Mouse (Mus musculus): ENCODE data around the gene Psg16.
"Not testable (repeated sequence)": the region's sequence is repeated elsewhere in the genome, so short reads cannot be mapped to it uniquely, and the experiment has no call there.

Psg16 gene

DNA sequence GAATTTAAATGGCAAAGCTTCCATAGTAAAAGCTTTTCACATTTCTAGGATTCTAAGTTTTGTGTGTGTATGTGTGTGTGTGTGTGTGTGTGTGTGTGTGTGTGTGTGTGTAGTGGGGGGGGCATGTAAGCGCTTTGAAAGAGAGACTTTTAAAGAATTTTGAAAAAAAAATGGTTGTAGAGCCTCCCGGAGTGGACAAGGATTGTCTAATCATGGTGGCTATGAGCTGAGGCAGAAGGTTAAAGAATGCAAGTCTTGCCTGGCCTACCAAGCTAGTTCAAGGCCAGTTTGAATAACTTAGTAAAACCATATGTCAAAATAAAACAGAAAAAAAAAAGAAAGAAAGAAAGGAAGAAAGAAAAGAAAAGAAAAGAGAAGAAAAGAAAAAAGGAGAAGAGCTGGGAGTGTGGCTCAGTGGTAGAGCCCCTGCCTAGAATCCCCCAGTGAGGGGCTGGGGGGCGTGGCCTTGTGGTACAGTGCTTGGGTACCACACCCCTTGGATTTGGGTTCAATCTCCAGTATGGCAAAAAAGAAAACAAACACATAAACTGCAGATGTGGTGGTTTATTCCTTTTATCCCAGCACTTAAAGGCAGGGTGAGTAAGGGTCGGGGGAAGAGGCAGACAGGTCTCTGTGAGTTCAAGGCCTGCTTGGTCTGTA is 18.4 kb upstream of the Psg16 start:
- no peak for DNase-seq (ENCODE audit: low read depth in 1 of 2, low spot score in 2 of 2)

DNA sequence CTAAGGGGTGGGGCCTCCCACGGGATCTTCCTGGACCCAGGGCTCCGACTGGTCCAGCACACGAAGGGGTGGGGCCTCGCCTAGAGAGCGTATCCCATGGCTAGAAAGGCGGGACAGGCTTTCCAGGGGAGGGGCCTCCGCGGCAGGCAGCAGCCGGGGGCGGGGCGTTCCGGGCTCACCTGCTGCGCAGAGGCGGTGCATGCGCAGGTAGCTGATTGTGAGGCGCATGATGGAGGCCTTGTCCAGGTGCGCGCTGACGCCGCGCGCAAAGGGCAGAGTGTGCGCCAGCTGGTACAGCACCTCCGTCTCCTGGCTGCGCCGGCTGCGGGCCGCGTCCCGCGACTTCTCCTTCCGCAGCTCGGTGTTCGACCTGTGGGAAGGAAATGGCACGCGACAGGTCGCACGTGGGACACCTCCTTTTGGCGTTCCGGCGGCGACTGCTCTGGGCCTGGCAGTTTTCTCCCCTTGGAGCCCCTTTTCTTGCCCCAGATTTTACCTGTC is 17.7 kb upstream of the Psg16 start:
- no peak for DNase-seq (ENCODE audit: low read depth in 1 of 2, low spot score in 2 of 2)

GRCm38 (mm10) chr7:17056601-17057523 is 17.0 kb upstream of the Psg16 start:
- DNase-seq (ENCODE audit: low read depth in 1 of 2, low spot score in 2 of 2) = no peak

GRCm38 (mm10) chr7:17058071-17058689 is 15.7 kb upstream of the Psg16 start:
- no peak for DNase-seq (ENCODE audit: low read depth in 1 of 2, low spot score in 2 of 2)

- no peak for DNase-seq (ENCODE audit: low read depth in 1 of 2, low spot score in 2 of 2)
Observed at GRCm38 (mm10) chr7:17058816-17059462, 14.9 kb upstream of the Psg16 start.

GRCm38 (mm10) chr7:17059463-17059844 is 14.4 kb upstream of the Psg16 start:
- DNase-seq (ENCODE audit: low read depth in 1 of 2, low spot score in 2 of 2) = no peak

GRCm38 (mm10) chr7:17060031-17060781 is 13.6 kb upstream of the Psg16 start:
- DNase-seq (ENCODE audit: low read depth in 1 of 2, low spot score in 2 of 2) = no peak

GRCm38 (mm10) chr7:17060782-17061605 is 12.8 kb upstream of the Psg16 start:
- no peak for DNase-seq (ENCODE audit: low read depth in 1 of 2, low spot score in 2 of 2)

DNA sequence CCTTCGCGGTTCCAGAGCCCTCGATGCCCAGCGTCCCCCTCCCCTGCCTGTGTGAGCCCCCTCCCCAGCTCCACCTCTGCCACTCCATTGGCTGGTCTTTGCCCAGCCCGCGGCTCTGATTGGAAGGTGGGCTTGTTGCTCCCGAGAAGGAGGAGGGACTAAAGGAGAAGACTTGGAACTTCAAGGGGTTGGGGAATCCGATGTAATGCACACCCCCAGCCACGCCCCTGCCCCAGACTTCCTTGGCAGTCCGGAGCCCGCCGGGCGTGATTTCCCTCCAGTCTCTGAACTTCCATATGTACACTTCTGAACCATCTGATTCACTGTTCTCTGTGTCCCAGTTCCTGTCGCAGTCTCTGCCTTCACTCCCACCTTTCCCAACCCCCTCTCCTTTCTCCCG is 11.5 kb upstream of the Psg16 start, which contains the start of gene Hif3a:
Gene Hif3a (minus strand): TSS at position 39 of the 400 bp plus-strand sequence.
- DNase-seq (ENCODE audit: low read depth in 1 of 2, low spot score in 2 of 2) = no peak

DNA sequence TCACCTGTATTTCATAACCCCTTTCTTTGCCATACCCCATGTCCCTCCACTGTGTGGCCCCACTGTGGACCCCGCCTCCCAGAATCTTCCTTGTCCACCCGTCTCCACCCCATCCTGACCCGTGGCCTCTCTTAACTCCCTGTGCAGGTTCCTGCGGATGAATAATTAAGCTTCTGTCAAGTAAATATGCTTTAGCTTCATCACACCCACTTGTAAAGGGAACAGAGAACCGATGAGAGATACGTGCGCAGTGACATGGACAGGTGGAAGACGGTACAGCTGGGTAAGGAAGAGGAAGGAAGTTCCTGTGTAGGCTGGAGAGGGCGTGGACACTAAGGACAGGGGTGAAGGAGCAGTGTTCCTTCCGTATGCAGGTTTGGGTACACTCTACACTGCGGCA is 11.0 kb upstream of the Psg16 start:
- no peak for DNase-seq (ENCODE audit: low read depth in 1 of 2, low spot score in 2 of 2)

DNA sequence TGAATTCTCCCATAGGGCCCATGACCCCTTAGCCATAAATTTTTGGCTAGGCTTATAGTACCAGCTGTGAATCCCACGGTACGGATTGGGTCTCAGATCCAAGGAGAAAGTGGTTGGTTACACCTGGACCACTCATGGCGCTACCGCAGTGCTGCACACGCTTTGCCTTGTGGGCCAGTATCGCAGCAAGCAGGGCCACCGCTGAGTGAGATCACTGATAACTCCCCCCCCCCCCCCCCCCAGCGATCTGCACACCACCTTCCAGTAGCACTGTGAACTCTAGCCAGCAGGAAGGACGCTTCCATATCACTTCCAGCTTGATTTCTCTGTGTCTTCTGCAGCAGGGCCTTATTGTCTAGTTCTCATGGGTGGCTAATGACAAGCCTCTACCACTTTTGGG is 8.2 kb upstream of the Psg16 start:
- DNase-seq (ENCODE audit: low read depth in 1 of 2, low spot score in 2 of 2) = no peak

- DNase-seq (ENCODE audit: low read depth in 1 of 2, low spot score in 2 of 2) = peak in 1 of 2 experiments; percentile 45
Observed at GRCm38 (mm10) chr7:17066412-17066811, 7.4 kb upstream of the Psg16 start.

- DNase-seq (ENCODE audit: low read depth in 1 of 2, low spot score in 2 of 2) = no peak
Observed at GRCm38 (mm10) chr7:17067000-17067399, 6.8 kb upstream of the Psg16 start.

GRCm38 (mm10) chr7:17067651-17068050 is 6.2 kb upstream of the Psg16 start:
- not testable (repeated sequence) for DNase-seq (ENCODE audit: low read depth in 1 of 2, low spot score in 2 of 2)

GRCm38 (mm10) chr7:17073513-17073903 is 332 bp upstream of the Psg16 start:
- DNase-seq (ENCODE audit: low read depth in 1 of 2, low spot score in 2 of 2) = no peak

GRCm38 (mm10) chr7:17076542-17076941 is 2.7 kb downstream of the Psg16 start:
- DNase-seq (ENCODE audit: low read depth in 1 of 2, low spot score in 2 of 2) = no peak

GRCm38 (mm10) chr7:17078076-17078654 is 4.3 kb downstream of the Psg16 start:
- no peak for DNase-seq (ENCODE audit: low read depth in 1 of 2, low spot score in 2 of 2)

DNA sequence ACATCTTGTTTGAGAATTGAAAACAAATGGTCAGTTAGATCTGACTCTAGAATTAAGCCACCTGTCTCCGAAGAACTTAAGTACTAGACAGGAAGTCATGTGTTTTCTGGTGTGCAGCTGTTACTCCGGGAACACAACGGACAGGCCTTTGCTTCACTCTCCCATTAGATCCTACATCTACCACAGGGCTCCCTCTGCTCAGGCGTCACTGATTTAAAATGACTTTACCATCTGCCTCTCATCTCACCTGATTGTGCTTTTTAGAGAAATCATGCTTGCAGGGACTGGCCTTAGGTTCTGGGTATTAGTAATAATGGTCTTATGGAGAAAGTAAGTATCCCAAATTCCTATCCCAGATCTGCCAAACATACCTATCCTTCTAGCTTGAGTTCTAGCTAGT is 8.9 kb downstream of the Psg16 start:
- no peak for DNase-seq (ENCODE audit: low read depth in 1 of 2, low spot score in 2 of 2)

DNA sequence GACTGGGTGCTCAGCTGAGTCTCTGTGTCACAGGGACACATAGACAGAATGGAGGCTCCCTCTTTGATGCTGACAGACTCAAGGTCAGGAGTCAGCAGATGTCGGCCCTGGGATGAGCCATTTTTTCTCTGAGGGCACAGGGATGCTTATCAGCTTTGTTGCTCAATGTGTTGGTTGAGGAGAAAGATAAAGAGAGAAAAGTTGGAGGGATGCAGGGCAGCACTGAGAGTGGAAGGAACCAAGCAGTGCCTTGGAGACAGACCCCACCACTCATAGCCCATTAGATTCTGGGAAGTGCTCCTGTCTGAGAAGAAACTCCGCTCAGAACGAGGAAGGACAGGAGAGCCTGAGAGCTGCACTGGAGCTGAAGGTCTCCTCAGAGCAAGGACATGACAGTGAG is 13.9 kb downstream of the Psg16 start:
- DNase-seq (ENCODE audit: low read depth in 1 of 2, low spot score in 2 of 2) = no peak

Measured in monocyte, adult 2 months (primary cell).